Mouse (Mus musculus) thymus, adult 2 months (tissue): Measurements from ENCODE around the gene Apbb2.

Experiments
- CTCF ChIP-seq: fragments of 200-500 bp; IDR thresholded peaks from 2 replicates; pipeline ENCODE4 v1.5.1; 2012; ENCODE audit warnings: mild to moderate bottlenecking, control low read depth, low read length, moderate library complexity, borderline replicate concordance; ENCODE audit not compliant: control insufficient read depth, poor library complexity, insufficient read depth; ENCODE audit errors: extremely low read depth
- POLR2A ChIP-seq: fragments of 200-500 bp; IDR thresholded peaks from 2 replicates; pipeline ENCODE4 v1.6.1; 2012; ENCODE audit warnings: mild to moderate bottlenecking, low read length, control low read depth, moderate library complexity; ENCODE audit not compliant: control insufficient read depth, poor library complexity, insufficient read depth; ENCODE audit errors: extremely low read depth

- TF ChIP-seq CTCF (no peak), POLR2A (no peak)
Observed at GRCm38 (mm10) chr5:66337969-66338345, 280.6 kb downstream of the Apbb2 start.
